Mouse (Mus musculus): ENCODE results near the gene Heatr5a. TPM values are rescaled to one million over a fixed set of nuclear protein-coding genes. Genes with fewer than 3 reads are reported as not detected.

Heatr5a gene
- total RNA-seq, 2 experiments from 2014 or later, result 16.9 to 20.1 TPM

Other genes starting within 250 kb of the Heatr5a start
- 10 to 100 TPM; 93.8 to 99.4 TPM for gene Hectd1, start 141.8 kb downstream of the Heatr5a start, total RNA-seq (2021)
- 10 to 100 TPM in 1 of 2 experiments, 1 to 10 TPM in 1; 8.0 to 10.1 TPM for gene Dtd2, start 35.2 kb upstream of the Heatr5a start, total RNA-seq (2021)
- gene Gpr33, start 56.7 kb upstream of the Heatr5a start, total RNA-seq (2021), result not detected
- 1 to 10 TPM; 4.2 to 6.6 TPM for gene Nubpl, start 126.4 kb upstream of the Heatr5a start, total RNA-seq (2021)

Data from left cerebral cortex, postnatal 4 days (tissue).